Mouse (Mus musculus): ENCODE measurements around the gene Olfr161. TPM values are rescaled to one million over a fixed set of nuclear protein-coding genes. Genes with fewer than 3 reads are reported as not detected.
"Not testable (repeated sequence)": the region's sequence is repeated elsewhere in the genome, so short reads cannot be mapped to it uniquely, and the experiment has no call there.

Gene Olfr161
- not detected in 2 replicates for polyA plus RNA-seq (2016; fragmentation: Nextera tagmentation; extraction: Ambion mirVana)

DNA sequence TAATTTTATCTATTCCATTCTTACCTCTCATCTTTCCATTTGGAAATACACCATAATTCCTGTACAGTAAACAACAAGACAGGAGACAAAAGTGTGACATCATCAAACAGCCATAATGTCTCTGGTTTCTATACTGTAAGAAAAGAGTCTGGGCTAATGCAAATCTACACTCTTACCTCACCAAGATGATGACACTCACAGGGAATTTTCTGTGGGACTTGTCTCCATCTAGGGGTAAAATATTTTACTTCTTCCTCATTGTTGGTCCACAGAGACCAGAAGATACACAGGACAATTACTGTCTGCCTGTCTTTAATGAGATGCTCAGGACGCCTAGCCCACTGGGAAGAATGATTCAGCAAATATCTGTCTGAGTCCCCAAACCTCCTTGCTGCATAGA, at the start of gene Olfr161:
Gene Olfr161 (plus strand): TSS at position 352 of the 400 bp plus-strand sequence.
- Histone ChIP-seq H3K27me3 (no peaks in the 10 kb centered on the region), H3K4me2 (replicated peaks) (no peak within 1 kb of the TSS), H3K4me3 (no peak within 1 kb of the TSS), H3K27ac (no peak within 1 kb of the TSS), H3K4me1 (no peaks in the 10 kb centered on the region), H3K9me3 (replicated peaks) (peaks cover 41% of the 10 kb centered on the region), H3K9ac (no peak within 1 kb of the TSS), H3K36me3 (no peaks in the 10 kb centered on the region)
- no peak for ATAC-seq (ENCODE audit: low FRiP score)
- WGBS, result 88% methylated on average over 1 of the region's 1 CpGs

DNA sequence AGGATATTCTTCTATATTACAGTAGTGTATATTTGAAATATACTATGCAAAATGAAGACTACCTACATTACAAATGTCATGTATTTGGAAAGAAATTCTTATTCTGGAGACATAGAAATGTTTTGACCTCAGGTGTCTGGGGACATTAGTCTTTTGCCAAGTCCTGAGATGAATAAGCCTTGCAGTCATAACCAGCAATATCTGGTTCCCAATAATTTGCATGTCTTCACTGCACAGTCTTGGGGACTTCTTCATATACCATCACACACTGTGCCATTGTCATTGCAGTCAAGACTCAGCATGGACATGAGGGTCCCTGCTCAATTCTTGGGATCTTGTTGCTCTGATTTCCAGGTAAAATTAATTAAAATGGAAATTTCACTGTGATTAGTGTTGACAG, 27.3 kb upstream of the Olfr161 start:
- Histone ChIP-seq H3K9me3 (replicated peaks) (peaks cover 9% of the 10 kb centered on the region), H3K27ac (no peak overlapping the region), H3K4me1 (no peaks in the 10 kb centered on the region), H3K27me3 (no peaks in the 10 kb centered on the region), H3K9ac (no peak overlapping the region), H3K36me3 (no peaks in the 10 kb centered on the region), H3K4me2 (replicated peaks) (no peak overlapping the region), H3K4me3 (no peak overlapping the region)
- ATAC-seq (ENCODE audit: low FRiP score), result no peak

DNA sequence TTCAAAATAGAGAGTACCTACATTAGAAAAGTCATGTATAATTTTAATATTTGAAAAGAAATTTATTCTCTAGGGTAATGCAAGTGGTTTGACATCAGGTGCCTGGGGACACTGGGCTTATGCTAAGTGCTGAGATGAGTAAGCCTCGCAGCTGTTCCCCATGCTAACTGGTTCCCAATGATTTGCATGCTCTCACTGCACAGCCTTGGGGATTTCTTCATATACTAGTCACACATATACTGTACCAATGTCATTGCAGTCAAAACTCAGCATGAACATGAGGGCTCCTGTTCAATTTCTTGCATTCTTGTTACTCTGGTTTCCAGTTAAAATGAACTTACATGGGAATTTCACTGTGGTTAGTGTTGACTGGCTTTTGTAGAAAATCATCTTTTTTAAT, 13.2 kb upstream of the Olfr161 start:
- not testable (repeated sequence) for H3K27me3 ChIP-seq; H3K4me1 ChIP-seq; ATAC-seq (ENCODE audit: low FRiP score); H3K27ac ChIP-seq; H3K9ac ChIP-seq; H3K4me2 ChIP-seq (replicated peaks); H3K36me3 ChIP-seq; H3K4me3 ChIP-seq
- 0 out of 2 replicates have a peak, but pooled peaks cover 14% of the 10 kb centered on the region for H3K9me3 ChIP-seq (replicated peaks)
- WGBS, result 71% methylated on average over 1 of the region's 1 CpGs

DNA sequence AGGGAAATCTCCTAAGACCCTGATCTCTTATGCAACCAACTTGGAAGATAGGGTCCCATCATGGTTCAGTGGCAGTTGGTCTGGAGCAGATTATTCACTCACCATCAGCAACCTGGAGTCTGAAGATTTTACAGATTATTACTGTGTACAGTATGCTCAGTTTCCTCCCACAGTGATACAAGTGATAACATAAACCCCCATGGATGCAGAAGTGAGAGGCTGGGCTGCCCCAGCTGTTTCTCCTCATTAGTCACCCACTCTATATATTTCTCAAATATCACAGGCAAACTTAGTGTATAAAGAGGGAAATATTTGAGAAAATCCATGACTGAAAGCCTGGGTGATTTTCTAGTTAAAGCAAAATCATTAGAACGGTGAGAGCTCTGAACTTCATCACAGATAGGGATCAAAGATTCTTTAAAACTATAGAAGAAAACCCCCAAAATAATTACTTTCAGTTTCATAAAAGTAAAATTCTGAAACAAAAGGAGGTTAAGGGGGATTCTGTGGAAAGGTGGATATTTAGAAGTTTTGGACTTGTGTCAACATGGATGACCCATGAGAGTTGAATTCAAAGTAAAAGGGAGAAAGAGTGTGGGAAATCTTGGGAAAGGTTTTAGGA, 12.5 kb upstream of the Olfr161 start:
- H3K4me1 ChIP-seq; ATAC-seq (ENCODE audit: low FRiP score); H3K4me3 ChIP-seq; H3K36me3 ChIP-seq; H3K9ac ChIP-seq; H3K27me3 ChIP-seq; H3K27ac ChIP-seq; H3K4me2 ChIP-seq (replicated peaks): not testable (repeated sequence)
- WGBS, result 88% methylated on average over 1 of the region's 1 CpGs
- H3K9me3 ChIP-seq (replicated peaks), result peaks cover 18% of the 10 kb centered on the region; the same call in 1 of the 2 replicates

DNA sequence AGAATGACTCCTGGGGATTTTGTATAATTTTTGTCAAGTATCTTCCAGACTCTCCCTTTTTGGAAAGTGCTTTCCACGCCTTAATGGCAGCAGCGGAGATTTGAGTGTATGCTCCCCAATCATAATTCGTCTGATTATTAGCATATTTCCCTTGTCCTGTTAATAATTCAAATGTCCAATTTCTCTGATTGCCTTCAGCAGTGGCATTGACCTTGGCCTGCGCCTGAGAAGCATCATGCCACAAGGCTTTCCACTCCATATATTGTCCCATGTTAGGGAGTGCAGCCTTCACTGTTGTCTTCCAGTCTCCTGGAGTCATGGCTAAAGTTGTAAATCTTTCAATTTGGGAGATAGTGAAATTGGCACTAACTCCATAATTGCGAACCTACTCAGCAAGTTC, 40.5 kb downstream of the Olfr161 start:
- H3K4me2 ChIP-seq (replicated peaks); ATAC-seq (ENCODE audit: low FRiP score): not testable (repeated sequence)
- 91% methylated on average over 5 of the region's 5 CpGs for WGBS

DNA sequence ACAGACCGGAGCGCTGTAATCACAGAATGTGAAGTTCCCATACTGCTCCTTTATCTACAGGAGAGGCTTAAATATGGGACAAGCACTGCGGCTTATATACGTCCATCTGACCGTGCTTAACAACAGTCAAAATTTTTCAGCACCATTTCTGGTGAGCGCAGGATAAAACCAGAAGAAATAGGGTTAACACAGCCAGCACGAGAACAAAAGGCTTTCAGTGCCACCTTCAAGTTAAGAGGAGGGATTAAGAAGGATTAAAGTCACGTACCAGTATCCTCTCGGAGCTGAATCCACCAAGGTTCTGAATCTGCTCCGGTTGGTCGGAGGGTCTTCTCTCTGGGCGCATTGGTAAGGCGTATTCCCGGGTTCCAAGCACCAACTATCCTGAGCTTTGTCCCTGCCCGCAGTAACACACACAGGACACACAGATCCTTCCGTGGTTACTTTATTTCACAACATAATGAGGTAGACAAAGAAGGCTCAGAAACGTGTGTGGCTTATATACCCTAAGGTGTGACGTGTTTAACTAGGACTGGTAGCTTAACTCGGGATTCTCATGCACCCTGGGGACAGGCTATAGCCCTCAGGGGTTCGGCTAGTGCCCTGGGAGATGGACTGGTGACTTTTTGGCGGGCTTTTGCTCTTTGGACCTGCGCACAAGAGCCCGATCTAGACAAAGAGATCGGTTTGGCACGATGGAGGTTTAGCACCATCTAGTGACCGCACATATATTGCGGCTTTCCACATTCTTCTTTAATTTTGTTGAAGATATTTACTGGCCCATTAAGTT, 41.9 kb downstream of the Olfr161 start:
- H3K9ac ChIP-seq, result peak overlapping the region; percentile 32; the same call in 1 of the 2 replicates
- 40% methylated on average over 27 of the region's 27 CpGs for WGBS
- H3K27ac ChIP-seq, result peak overlapping the region; percentile 12; the same call in 1 of the 2 replicates
- not testable (repeated sequence) for H3K9me3 ChIP-seq (replicated peaks); H3K4me1 ChIP-seq; H3K27me3 ChIP-seq; H3K36me3 ChIP-seq
- peak overlapping the region; percentile 47 for H3K4me2 ChIP-seq (replicated peaks)
- H3K4me3 ChIP-seq, result peak overlapping the region; percentile 24
- ATAC-seq (ENCODE audit: low FRiP score), result peak; percentile 90

More for the DNA sequence above, 40.5 kb downstream of the Olfr161 start:
- not testable (repeated sequence) for H3K4me1 ChIP-seq; H3K27me3 ChIP-seq; H3K36me3 ChIP-seq; H3K27ac ChIP-seq; H3K9ac ChIP-seq; H3K9me3 ChIP-seq (replicated peaks); H3K4me3 ChIP-seq

Other genes with a start within 250 kb of the Olfr161 start
- gene Mefv, start 127.1 kb downstream of the Olfr161 start, polyA plus RNA-seq (2016; fragmentation: Nextera tagmentation; extraction: Ambion mirVana), result not detected in 2 replicates
- 54.4 and 56.7 TPM in 2 replicates for gene Zfp263, start 153.1 kb downstream of the Olfr161 start, polyA plus RNA-seq (2016; fragmentation: Nextera tagmentation; extraction: Ambion mirVana)
- gene Olfr15, start 239.8 kb downstream of the Olfr161 start, polyA plus RNA-seq (2016; fragmentation: Nextera tagmentation; extraction: Ambion mirVana), result not detected in 2 replicates